ENCODE assay signal across 8 mouse cellular contexts in the genomic region with DNA sequence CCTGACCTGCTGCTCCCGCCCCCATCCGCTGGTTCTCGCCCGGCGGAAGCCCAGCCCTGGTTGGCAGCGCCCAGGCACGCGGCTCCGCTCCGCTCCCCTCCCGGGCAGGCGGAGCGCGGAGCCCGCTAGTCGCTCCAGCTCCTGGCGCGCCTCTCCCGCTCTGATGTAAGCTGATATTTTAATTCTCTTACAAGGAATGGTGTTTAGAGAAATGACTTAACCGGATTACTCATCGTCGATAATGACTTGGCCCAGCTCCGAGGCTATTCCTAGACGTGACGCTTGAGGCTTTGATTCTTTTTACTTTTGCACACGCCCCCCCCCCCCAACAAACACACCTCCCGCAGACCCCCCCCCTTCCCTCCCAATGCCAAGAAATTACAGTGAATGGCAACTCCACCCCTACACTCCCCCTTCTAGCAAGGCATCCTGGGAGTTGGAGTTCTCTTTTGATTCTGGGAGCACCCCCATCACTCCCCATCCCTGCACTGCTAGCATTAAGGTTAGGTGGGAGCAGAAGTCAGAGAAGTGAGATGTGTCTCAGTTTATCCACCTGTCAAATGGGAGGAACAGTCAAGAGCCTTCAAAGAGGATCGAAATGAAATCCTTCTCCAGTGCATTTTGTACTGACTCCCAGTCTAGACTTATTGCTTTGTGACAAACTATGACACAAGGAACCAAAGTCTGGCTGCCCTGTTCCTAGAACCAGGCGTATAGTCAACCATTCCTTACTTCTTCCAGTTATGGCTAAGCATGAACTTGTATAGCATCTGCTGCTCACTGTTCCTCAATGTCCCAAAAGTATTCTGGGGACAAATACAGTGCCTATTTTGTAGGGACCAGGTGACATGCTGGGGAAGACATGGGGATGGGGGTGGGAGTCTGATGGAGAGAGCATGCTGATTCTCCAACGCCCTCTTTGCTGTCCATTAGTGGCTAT. TPM values are rescaled to one million over a fixed set of nuclear protein-coding genes. Genes with fewer than 3 reads are reported as not detected.
DNase-seq lines count a peak whose midpoint lies in the region; ATAC-seq lines count a peak whose summit lies in the region.

No protein-coding gene starts in this region.

- peaks cover 67% of the 10 kb centered on the region for H3K27me3 ChIP-seq in hindbrain, embryonic 10.5 days (ENCODE audit: insufficient read depth, poor library complexity, severe bottlenecking)
- H3K27me3 ChIP-seq in lung, embryonic 15.5 days = peaks cover 28% of the 10 kb centered on the region

- peak; percentile 26; the same call in 1 of the 2 replicates for ATAC-seq in cerebellum, adult (ENCODE audit: insufficient number of reproducible peaks, low FRiP score, low TSS enrichment)
- ATAC-seq in lung, embryonic 15.5 days (ENCODE audit: borderline replicate concordance, extremely low read depth, low FRiP score, low TSS enrichment) = peak; percentile 64; the same call in 1 of the 2 replicates
- no peak for ATAC-seq in megakaryocyte progenitor cell, adult 5-6 weeks (replicated peaks; ENCODE audit: poor library complexity)

- peak overlapping the region; percentile 78 for H3K4me2 ChIP-seq in lung, embryonic 15.5 days

- 9% methylated on average over 30 of the region's 30 CpGs for WGBS in hindbrain, embryonic 10.5 days
- WGBS in lung, embryonic 15.5 days = 9% methylated on average over 29 of the region's 30 CpGs

- H3K4me1 ChIP-seq in hindbrain, embryonic 10.5 days (replicated peaks) = peaks cover 21% of the 10 kb centered on the region
- H3K4me1 ChIP-seq in lung, embryonic 15.5 days = peaks cover 19% of the 10 kb centered on the region

- peak overlapping the region; percentile 29; the same call in 1 of the 2 replicates for H3K9ac ChIP-seq in lung, embryonic 15.5 days

- H3K27ac ChIP-seq in hindbrain, embryonic 10.5 days = 0 out of 2 replicates have a peak overlapping the region, but pooled peaks have one; percentile 56
- H3K27ac ChIP-seq in lung, embryonic 15.5 days = 0 out of 2 replicates have a peak overlapping the region, but pooled peaks have one; percentile 37

- H3K9me3 ChIP-seq in hindbrain, embryonic 10.5 days = no peaks in the 10 kb centered on the region
- H3K9me3 ChIP-seq in lung, embryonic 15.5 days = no peaks in the 10 kb centered on the region

- H3K36me3 ChIP-seq in hindbrain, embryonic 10.5 days = no peaks in the 10 kb centered on the region
- H3K36me3 ChIP-seq in lung, embryonic 15.5 days = no peaks in the 10 kb centered on the region

- DNase-seq in ES-CJ7 (ENCODE audit: low read depth, low spot score) = peak; percentile 47
- peak; percentile 82 to 91 for DNase-seq in frontal cortex, adult 2 months (ENCODE audit: extremely low spot score in 1 of 2, low spot score in 1 of 2)
- peak; percentile 37 for DNase-seq in hindbrain, embryonic 10.5 days (ENCODE audit: low spot score)
- peak; percentile 70 to 73 for DNase-seq in layer of hippocampus, postnatal 10 days (ENCODE audit: low spot score in 2 of 2)
- peak; percentile 81 to 92 for DNase-seq in right cerebral cortex, adult 2 months (ENCODE audit: low spot score in 2 of 2)

- H3K4me3 ChIP-seq in hindbrain, embryonic 10.5 days = peak overlapping the region; percentile 50
- H3K4me3 ChIP-seq in lung, embryonic 15.5 days = peak overlapping the region; percentile 37

RNA-seq across cellular contexts. Expression of gene Arid5a, which starts 3.9 kb away (rescaled TPM):
- polyA plus RNA-seq in frontal cortex, adult 2 months (2012; rRNA removed) = 9.0 and 11.2 TPM in 2 replicates
- 2.0 and 3.5 TPM in 2 replicates for polyA plus RNA-seq in hindbrain, embryonic 10.5 days (2016; fragmentation: Nextera tagmentation; extraction: Ambion mirVana)
- total RNA-seq in layer of hippocampus, postnatal 10 days (2021) = 10 to 100 TPM; 13.7 to 14.8 TPM
- polyA plus RNA-seq in lung, embryonic 15.5 days (2015; fragmentation: Nextera tagmentation; extraction: Ambion mirVana) = 8.0 and 8.9 TPM in 2 replicates
- 13.2 and 13.8 TPM in 2 replicates for total RNA-seq in megakaryocyte progenitor cell, adult 5-6 weeks (2015)
- 24.9 and 29.5 TPM in 2 replicates for total RNA-seq in megakaryocyte progenitor cell, adult 5-6 weeks (2017)

RNA-seq across cellular contexts. Expression of gene Neurl3, which starts 29.2 kb away (rescaled TPM):
- polyA plus RNA-seq in frontal cortex, adult 2 months (2012; rRNA removed) = 0.97 and 1.1 TPM in 2 replicates
- polyA plus RNA-seq in hindbrain, embryonic 10.5 days (2016; fragmentation: Nextera tagmentation; extraction: Ambion mirVana) = 0.30 and 0.31 TPM in 2 replicates
- under 1 TPM; 0.54 to 0.62 TPM for total RNA-seq in layer of hippocampus, postnatal 10 days (2021)
- 8.0 and 8.3 TPM in 2 replicates for polyA plus RNA-seq in lung, embryonic 15.5 days (2015; fragmentation: Nextera tagmentation; extraction: Ambion mirVana)
- total RNA-seq in megakaryocyte progenitor cell, adult 5-6 weeks (2015) = 8.5 and 11.4 TPM in 2 replicates
- 14.4 and 15.9 TPM in 2 replicates for total RNA-seq in megakaryocyte progenitor cell, adult 5-6 weeks (2017)

RNA-seq across cellular contexts. Expression of gene Uggt1, which starts 59.1 kb away (rescaled TPM):
- 23.4 and 25.2 TPM in 2 replicates for polyA plus RNA-seq in frontal cortex, adult 2 months (2012; rRNA removed)
- polyA plus RNA-seq in hindbrain, embryonic 10.5 days (2016; fragmentation: Nextera tagmentation; extraction: Ambion mirVana) = 51.7 and 54.0 TPM in 2 replicates
- total RNA-seq in layer of hippocampus, postnatal 10 days (2021) = 10 to 100 TPM; 42.3 to 46.1 TPM
- polyA plus RNA-seq in lung, embryonic 15.5 days (2015; fragmentation: Nextera tagmentation; extraction: Ambion mirVana) = 52.6 and 57.2 TPM in 2 replicates
- 90.2 and 94.4 TPM in 2 replicates for total RNA-seq in megakaryocyte progenitor cell, adult 5-6 weeks (2015)
- total RNA-seq in megakaryocyte progenitor cell, adult 5-6 weeks (2017) = 118 and 151 TPM in 2 replicates
